Mouse (Mus musculus): ENCODE data around the gene Ndufs3. TPM values are rescaled to one million over a fixed set of nuclear protein-coding genes. Genes with fewer than 3 reads are reported as not detected.

The Ndufs3 gene
- total and polyA plus RNA-seq, 3 experiments = 133 to 185 (median 182) TPM

- H3K27ac ChIP-seq (ENCODE audit: insufficient read depth, low read depth) = no peak overlapping the region
These were observed 27.2 kb upstream of the Ndufs3 start for GRCm38 (mm10) chr2:90931829-90932228.

DNA sequence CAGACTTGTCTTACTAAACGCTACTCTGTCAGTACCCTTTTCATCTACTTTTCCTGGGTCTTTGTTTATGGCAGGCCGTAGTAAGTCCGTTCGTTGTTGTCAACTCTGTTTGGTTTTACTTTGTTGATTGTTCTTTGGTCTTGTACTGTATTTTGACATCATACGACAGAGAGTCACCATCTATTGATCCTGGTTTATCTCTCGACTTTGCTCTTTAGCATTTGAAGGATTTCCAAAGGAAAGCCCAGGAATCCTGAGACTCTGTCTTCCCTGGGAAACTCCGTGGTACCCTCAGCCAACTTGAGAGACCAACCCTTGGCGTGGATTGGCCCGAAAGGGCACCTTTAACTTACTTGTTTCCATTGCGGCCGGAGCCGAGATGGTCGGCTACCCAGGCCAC is 23.9 kb upstream of the Ndufs3 start:
- Histone ChIP-seq H3K27me3 (replicated peaks) (peaks cover 3% of the 10 kb centered on the region), H3K9me3 (replicated peaks; ENCODE audit: low read length) (no peaks in the 10 kb centered on the region), H3K4me1 (ENCODE audit: control insufficient read depth in 1 of 2, insufficient read depth in 2 of 2) (0 out of 4 replicates have a peak, but pooled peaks cover 0 to 3% of the 10 kb centered on the region in 2 experiments), H3K27ac (ENCODE audit: insufficient read depth, low read depth) (no peak overlapping the region), H3K4me2 (ENCODE audit: insufficient read depth, low read depth, poor library complexity, severe bottlenecking) (no peak overlapping the region), H3K79me2 (replicated peaks; ENCODE audit: control insufficient read depth, extremely low read depth, insufficient read depth, poor library complexity, severe bottlenecking) (no peaks in the 10 kb centered on the region), H3K9ac (ENCODE audit: insufficient read depth, low read depth) (no peak overlapping the region), H3K36me3 (replicated peaks in 1 of 2; ENCODE audit: control insufficient read depth in 1 of 2, insufficient read depth in 1 of 2, low read length in 1 of 2) (no peaks in the 10 kb centered on the region), H3K4me3 (replicated peaks in 1 of 3; ENCODE audit: low read depth in 2 of 3, low read length in 2 of 3, poor library complexity in 1 of 3) (no peak overlapping the region)
- DNase-seq (ENCODE audit: extremely low read depth) = no peak
- in situ Hi-C loops (cut with MboI; ENCODE audit: low pct_ligation_motif_present, low pct_unique_long_range_greater_than_20kb, low sequenced_read_pairs) = no loop called here
- no peak for TF ChIP-seq UBTF (IDR thresholded peaks at IDR 0.05; ENCODE audit: low read depth, low read length)
- TF ChIP-seq IRF4 (IDR thresholded peaks at IDR 0.05; ENCODE audit: low read depth, low read length) = no peak
- TF ChIP-seq MAZ (IDR thresholded peaks at IDR 0.05; ENCODE audit: low read depth, low read length) = no peak
- no peak for TF ChIP-seq ZMIZ1 (IDR thresholded peaks at IDR 0.05; ENCODE audit: low read depth, low read length)
- dilution Hi-C loops (cut with MboI; ENCODE audit: extremely low pct_ligation_motif_present, extremely low pct_unique_long_range_greater_than_20kb, low sequenced_read_pairs) = no loop called here

More at GRCm38 (mm10) chr2:90931829-90932228, 27.2 kb upstream of the Ndufs3 start:
- Histone ChIP-seq H3K27me3 (replicated peaks) (peaks cover 3% of the 10 kb centered on the region), H3K4me2 (ENCODE audit: insufficient read depth, low read depth, poor library complexity, severe bottlenecking) (no peak overlapping the region), H3K9me3 (replicated peaks; ENCODE audit: low read length) (no peaks in the 10 kb centered on the region), H3K79me2 (replicated peaks; ENCODE audit: control insufficient read depth, extremely low read depth, insufficient read depth, poor library complexity, severe bottlenecking) (no peaks in the 10 kb centered on the region), H3K4me3 (replicated peaks in 1 of 3; ENCODE audit: low read depth in 2 of 3, low read length in 2 of 3, poor library complexity in 1 of 3) (no peak overlapping the region), H3K36me3 (replicated peaks in 1 of 2; ENCODE audit: control insufficient read depth in 1 of 2, insufficient read depth in 1 of 2, low read length in 1 of 2) (no peaks in the 10 kb centered on the region), H3K4me1 (ENCODE audit: control insufficient read depth in 1 of 2, insufficient read depth in 2 of 2) (0 out of 4 replicates have a peak, but pooled peaks cover 0 to 3% of the 10 kb centered on the region in 2 experiments), H3K9ac (ENCODE audit: insufficient read depth, low read depth) (no peak overlapping the region)
- no peak for TF ChIP-seq ZC3H11A (IDR thresholded peaks at IDR 0.05; ENCODE audit: low read depth, low read length)
- TF ChIP-seq TCF12 (IDR thresholded peaks at IDR 0.05; ENCODE audit: low read depth, low read length) = no peak
- no peak for TF ChIP-seq RCOR1 (conservative IDR thresholded peaks at IDR 0.05; ENCODE audit: low read depth, low read length)
- no peak for TF ChIP-seq USF2 (conservative IDR thresholded peaks at IDR 0.05; ENCODE audit: low read depth, low read length)
- TF ChIP-seq RAD21 (IDR thresholded peaks at IDR 0.05; ENCODE audit: low read depth, low read length) = no peak
- no peak for TF ChIP-seq USF1 (IDR thresholded peaks at IDR 0.05; ENCODE audit: low read depth, low read length)
- no peak for TF ChIP-seq E2F4 (IDR thresholded peaks at IDR 0.05; ENCODE audit: insufficient replicate concordance, low read depth, low read length)
- no peak for TF ChIP-seq ETS1 (conservative IDR thresholded peaks at IDR 0.05; ENCODE audit: low read depth, low read length)
- no peak for TF ChIP-seq MAX (IDR thresholded peaks at IDR 0.05; ENCODE audit: low read length)
- no peak for TF ChIP-seq SIN3A (IDR thresholded peaks at IDR 0.05; ENCODE audit: low read length)
- DNase-seq (ENCODE audit: extremely low read depth) = no peak
- dilution Hi-C loops (cut with MboI; ENCODE audit: extremely low pct_ligation_motif_present, extremely low pct_unique_long_range_greater_than_20kb, low sequenced_read_pairs) (no loop called here), in situ Hi-C loops (cut with MboI; ENCODE audit: low pct_ligation_motif_present, low pct_unique_long_range_greater_than_20kb, low sequenced_read_pairs) (no loop called here)

DNA sequence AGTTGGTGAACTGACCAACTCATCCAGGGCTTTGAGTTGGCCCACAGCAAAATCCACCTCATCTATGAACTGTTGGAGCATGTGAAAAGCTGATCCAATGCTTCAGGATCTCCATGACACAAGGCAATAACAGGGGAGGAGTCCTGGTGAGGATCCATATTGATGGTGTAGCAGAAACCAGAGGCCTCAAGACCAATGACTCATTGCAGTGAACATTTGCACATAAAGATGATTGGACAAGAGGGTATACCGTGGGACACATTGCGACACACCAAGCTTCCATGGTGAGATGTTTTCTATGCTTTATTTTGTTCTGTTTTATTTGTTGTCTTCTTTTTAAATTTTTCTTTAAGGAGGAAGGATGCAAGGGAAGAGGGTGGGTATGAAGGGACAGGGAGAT is 18.0 kb upstream of the Ndufs3 start:
- dilution Hi-C loops (cut with MboI; ENCODE audit: extremely low pct_ligation_motif_present, extremely low pct_unique_long_range_greater_than_20kb, low sequenced_read_pairs) = no loop called here
- no peaks in the 10 kb centered on the region for H3K36me3 ChIP-seq (replicated peaks in 1 of 2; ENCODE audit: control insufficient read depth in 1 of 2, insufficient read depth in 1 of 2, low read length in 1 of 2)
- H3K4me3 ChIP-seq (replicated peaks in 1 of 3; ENCODE audit: low read depth in 2 of 3, low read length in 2 of 3, poor library complexity in 1 of 3) = no peak overlapping the region
- H3K4me2 ChIP-seq (ENCODE audit: insufficient read depth, low read depth, poor library complexity, severe bottlenecking) = no peak overlapping the region
- H3K9me3 ChIP-seq (replicated peaks; ENCODE audit: low read length) = no peaks in the 10 kb centered on the region
- TF ChIP-seq MAFK (IDR thresholded peaks at IDR 0.05; ENCODE audit: insufficient replicate concordance, low read length) (no peak), IRF4 (IDR thresholded peaks at IDR 0.05; ENCODE audit: low read depth, low read length) (no peak), NRF1 (IDR thresholded peaks at IDR 0.05; ENCODE audit: low read depth, low read length) (no peak), RCOR1 (conservative IDR thresholded peaks at IDR 0.05; ENCODE audit: low read depth, low read length) (no peak), CTCF (conservative IDR thresholded peaks at IDR 0.05 in 1 of 2, IDR thresholded peaks at IDR 0.05 in 1 of 2; ENCODE audit: low read depth in 2 of 2, low read length in 2 of 2) (no peak), JUN (IDR thresholded peaks at IDR 0.05; ENCODE audit: insufficient read depth, low read depth, low read length) (no peak), HCFC1 (IDR thresholded peaks at IDR 0.05; ENCODE audit: low read depth, low read length) (no peak), MAZ (IDR thresholded peaks at IDR 0.05; ENCODE audit: low read depth, low read length) (no peak), ZKSCAN1 (IDR thresholded peaks at IDR 0.05; ENCODE audit: borderline replicate concordance, low read depth, low read length) (no peak), ETS1 (conservative IDR thresholded peaks at IDR 0.05; ENCODE audit: low read depth, low read length) (no peak), SMC3 (IDR thresholded peaks at IDR 0.05; ENCODE audit: low read depth, low read length) (no peak), TCF12 (IDR thresholded peaks at IDR 0.05; ENCODE audit: low read depth, low read length) (no peak), USF2 (conservative IDR thresholded peaks at IDR 0.05; ENCODE audit: low read depth, low read length) (no peak), GABPA (IDR thresholded peaks at IDR 0.05; ENCODE audit: insufficient replicate concordance, low read depth, low read length) (no peak), SIN3A (IDR thresholded peaks at IDR 0.05; ENCODE audit: low read length) (no peak), TBP (conservative IDR thresholded peaks at IDR 0.05; ENCODE audit: low read depth, low read length) (no peak), CHD2 (IDR thresholded peaks at IDR 0.05; ENCODE audit: low read length) (no peak)
- in situ Hi-C loops (cut with MboI; ENCODE audit: low pct_ligation_motif_present, low pct_unique_long_range_greater_than_20kb, low sequenced_read_pairs) = no loop called here
- peaks cover 2 to 4% of the 10 kb centered on the region in 2 experiments; a peak in 2 of 4 replicates for H3K4me1 ChIP-seq (ENCODE audit: control insufficient read depth in 1 of 2, insufficient read depth in 2 of 2)
- H3K79me2 ChIP-seq (replicated peaks; ENCODE audit: control insufficient read depth, extremely low read depth, insufficient read depth, poor library complexity, severe bottlenecking) = no peaks in the 10 kb centered on the region
- no peak for DNase-seq (ENCODE audit: extremely low read depth)
- no peak overlapping the region for H3K27ac ChIP-seq (ENCODE audit: insufficient read depth, low read depth)
- H3K27me3 ChIP-seq (replicated peaks) = peaks cover 4% of the 10 kb centered on the region
- no peak overlapping the region for H3K9ac ChIP-seq (ENCODE audit: insufficient read depth, low read depth)
